Mouse (Mus musculus): ENCODE results near the gene Fam168b.

Gene Fam168b

GRCm38 (mm10) chr1:34850343-34851136 is 7.7 kb upstream of the Fam168b start:
- no peak for DNase-seq (ENCODE audit: low spot score)

DNA sequence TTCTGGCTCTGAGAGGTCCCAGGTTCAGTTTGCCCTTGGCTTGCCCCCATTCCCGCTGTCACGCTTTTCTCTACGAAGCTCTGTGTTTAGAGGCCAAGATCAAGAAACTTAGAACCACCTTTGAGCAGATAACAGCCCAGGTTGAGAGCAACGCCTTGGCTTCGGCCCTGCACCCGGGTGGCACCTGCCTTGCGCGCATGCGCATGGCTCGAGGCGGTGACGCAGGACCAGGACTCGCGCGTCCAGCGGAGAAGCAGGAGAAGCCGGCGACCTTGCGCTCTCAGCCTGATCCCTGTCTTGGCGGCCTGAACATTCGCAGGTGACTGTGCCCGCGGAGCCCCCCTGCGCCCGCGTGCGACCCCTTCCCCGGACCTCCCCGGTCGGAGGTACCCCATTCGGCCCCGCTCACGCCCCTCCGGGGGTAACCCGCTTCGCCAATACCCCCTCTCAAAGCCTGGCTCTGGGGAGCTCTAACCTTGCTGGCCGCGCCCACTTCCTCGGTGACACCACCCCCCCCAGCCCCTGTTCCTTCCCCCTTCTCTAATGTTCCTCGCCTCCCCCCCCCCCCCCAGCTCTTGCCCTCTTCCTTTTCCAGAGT is 7.0 kb upstream of the Fam168b start, which contains the start of gene Plekhb2:
TSS of gene Plekhb2 (plus strand) at position 232 of the 598 bp plus-strand sequence.
- peak; percentile 77 for DNase-seq (ENCODE audit: low spot score)

DNA sequence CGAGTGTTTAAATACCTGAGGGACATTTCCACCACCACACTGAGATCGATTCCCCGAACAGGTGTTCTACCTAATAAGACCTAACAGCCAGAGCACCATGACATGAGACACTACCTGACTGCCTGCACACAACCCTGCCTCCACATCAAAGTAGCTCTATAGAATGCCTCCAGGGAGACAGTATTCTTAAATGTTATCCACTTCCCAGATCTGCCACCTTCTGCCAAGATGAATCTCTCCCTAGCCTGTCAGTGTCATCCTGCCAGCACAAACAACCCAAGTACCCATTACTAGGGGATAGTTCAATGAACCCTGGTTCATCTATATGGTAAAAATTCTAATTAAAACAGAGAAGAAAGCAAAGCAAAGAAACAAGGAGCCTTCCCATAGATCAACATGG is 4.2 kb upstream of the Fam168b start:
- no peak for DNase-seq (ENCODE audit: low spot score)

GRCm38 (mm10) chr1:34842389-34842861 is 440 bp downstream of the Fam168b start:
- DNase-seq (ENCODE audit: low spot score): peak; percentile 45

GRCm38 (mm10) chr1:34841709-34842388 is 1.0 kb downstream of the Fam168b start:
- no peak for DNase-seq (ENCODE audit: low spot score)

DNA sequence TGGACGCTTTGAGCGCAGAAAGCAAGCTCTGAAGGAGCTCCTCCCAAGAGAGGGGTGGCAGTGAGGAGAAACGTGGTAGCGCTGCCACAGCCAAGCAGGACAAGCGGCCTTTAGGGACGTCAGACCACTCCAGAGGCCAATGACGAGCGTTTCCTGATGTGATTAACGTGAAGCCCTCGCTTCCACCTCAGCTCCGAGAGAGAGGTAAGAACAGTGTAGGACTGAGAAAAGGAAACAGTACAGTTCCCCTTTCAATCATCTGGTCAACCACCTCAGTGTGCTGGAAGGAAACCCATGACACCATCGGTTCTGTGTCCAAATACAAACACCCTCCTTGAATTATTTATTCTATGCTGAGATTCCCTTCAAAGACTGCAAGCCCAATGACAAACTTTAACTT is 3.6 kb downstream of the Fam168b start:
- DNase-seq (ENCODE audit: low spot score): no peak

- DNase-seq (ENCODE audit: low spot score): no peak
These were observed 4.7 kb downstream of the Fam168b start for GRCm38 (mm10) chr1:34837951-34838689.

GRCm38 (mm10) chr1:34834904-34835303 is 8.0 kb downstream of the Fam168b start:
- no peak for DNase-seq (ENCODE audit: low spot score)

DNA sequence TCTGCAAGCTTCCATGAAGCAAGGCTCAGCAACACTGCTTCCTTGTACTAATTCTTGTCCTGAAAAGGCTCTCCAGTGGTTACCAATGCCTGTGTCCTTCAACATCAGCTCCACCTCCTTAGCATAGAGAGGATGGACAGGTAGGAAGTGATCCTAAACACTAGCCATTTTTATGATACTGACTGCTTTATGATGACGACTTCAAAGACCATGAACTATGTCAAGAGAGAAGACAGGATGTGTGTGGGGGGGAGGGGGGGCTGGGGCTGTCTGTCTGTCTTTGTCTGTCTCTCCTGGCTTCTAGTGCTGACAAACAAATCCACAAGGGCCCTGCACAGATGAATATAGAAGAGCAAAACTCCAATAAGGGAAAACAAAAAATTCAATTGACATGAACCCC is 11.5 kb downstream of the Fam168b start:
- DNase-seq (ENCODE audit: low spot score): no peak

DNA sequence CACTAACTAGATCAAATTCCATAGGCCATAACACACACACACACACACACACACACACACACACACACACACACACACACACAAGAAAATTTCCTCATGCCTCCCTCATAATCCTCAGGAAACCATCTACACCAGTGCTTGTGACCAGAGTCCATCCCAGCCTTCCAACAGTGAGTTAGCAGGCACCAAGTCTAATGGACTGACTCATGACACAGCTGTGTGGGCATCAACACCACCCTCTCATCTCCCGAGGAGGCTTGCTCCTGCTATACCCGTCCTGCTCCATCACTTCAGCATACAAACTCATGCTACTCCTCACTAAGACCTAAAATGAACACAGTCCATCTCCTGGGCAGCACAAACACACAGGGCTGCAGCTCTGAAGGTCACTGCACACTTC is 11.9 kb downstream of the Fam168b start:
- no peak for DNase-seq (ENCODE audit: low spot score)

DNA sequence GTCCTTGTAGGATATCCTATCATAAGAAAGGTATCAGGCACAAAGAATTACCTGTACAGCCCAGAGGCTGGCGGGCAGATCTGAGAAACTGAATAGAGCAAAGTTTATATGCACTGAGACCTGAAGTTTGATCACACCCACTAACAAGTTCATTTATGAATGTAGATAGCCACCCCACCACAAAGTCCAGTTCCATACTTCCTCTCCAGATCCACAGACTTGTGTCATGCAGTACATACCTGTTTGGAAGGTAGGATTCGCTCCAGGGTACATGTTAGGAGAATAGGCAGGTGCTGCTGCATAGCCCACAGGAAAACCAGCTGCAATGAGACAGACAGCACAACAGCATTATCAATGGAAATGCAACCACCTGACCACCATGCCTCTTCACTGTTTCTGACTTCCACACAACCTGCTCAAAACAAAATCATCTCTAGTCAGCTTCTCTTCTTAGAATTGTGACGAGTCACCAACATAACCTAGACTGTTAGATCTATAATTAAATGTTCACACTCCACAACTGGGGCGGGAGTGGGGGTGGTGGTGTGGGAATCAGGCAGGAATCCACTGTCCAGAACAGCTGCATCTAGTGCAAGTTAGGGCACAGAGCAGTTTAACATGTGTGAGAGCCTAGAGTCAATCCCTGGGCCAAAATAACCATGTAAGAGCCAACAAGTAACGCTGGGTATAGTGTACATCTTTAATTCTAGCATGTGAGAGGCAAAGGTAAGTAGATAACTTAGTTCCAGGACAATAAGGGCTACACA is 14.2 kb downstream of the Fam168b start:
- no peak for DNase-seq (ENCODE audit: low spot score)

GRCm38 (mm10) chr1:34827900-34828299 is 15.0 kb downstream of the Fam168b start:
- DNase-seq (ENCODE audit: low spot score): no peak

GRCm38 (mm10) chr1:34825909-34826308 is 17.0 kb downstream of the Fam168b start:
- DNase-seq (ENCODE audit: low spot score): no peak

DNA sequence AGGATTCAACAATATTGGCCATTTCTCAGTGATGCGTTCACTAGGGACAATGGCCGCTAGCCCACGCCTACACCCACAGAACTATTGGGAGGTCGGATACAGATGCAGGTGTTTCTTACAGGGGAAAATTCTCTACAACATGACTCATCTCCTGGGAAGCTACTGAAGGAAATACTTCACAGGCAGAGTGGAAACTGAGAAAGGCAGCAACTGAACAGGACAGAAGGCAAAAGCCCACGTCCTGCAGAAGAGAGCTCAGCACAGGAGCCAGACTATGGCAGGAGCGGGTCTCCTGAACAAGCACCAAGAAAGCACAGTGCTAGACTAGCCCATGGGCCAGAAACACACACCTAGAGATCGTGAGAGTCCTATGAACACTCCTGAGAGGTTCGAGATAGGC is 18.7 kb downstream of the Fam168b start:
- DNase-seq (ENCODE audit: low spot score): no peak

DNA sequence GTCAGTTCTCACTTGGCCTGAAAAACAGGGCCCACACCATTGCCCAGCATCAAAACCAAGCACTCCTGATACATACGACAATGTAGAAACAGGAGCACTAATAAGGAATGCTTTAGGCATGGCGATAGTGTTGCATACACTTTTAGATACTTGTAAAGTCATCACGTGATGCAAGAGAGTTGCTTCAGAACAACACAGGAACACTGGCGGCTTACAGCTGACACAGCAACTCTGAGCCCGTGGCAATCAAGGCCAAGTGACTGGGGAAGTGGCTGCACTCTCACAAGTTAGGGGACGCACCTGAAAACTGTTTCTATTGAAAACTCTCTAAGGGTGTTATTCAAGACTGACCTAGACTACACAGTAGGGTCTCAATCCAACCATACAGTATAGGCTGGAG is 19.5 kb downstream of the Fam168b start:
- DNase-seq (ENCODE audit: low spot score): no peak

GRCm38 (mm10) chr1:34822746-34823145 is 20.1 kb downstream of the Fam168b start:
- DNase-seq (ENCODE audit: low spot score): no peak

DNA sequence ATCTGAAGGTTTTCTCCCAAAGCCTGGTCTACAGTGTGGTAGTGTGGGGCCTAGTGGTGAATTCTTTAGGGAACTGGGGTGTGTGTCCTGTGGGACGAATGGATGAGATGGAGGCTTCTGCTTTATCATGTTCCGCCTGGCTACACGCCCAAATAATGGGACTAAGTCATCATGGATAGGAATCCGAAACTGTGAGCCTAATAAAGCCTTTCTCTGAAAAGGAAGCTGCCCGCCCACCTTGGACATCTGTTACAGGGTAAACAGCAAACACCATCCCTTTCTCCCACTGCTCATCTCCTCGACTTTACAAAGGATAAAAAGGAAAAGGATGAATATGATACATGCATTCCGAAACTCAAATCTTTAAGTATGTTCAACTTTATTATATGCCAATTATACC is 20.9 kb downstream of the Fam168b start:
- no peak for DNase-seq (ENCODE audit: low spot score)

DNA sequence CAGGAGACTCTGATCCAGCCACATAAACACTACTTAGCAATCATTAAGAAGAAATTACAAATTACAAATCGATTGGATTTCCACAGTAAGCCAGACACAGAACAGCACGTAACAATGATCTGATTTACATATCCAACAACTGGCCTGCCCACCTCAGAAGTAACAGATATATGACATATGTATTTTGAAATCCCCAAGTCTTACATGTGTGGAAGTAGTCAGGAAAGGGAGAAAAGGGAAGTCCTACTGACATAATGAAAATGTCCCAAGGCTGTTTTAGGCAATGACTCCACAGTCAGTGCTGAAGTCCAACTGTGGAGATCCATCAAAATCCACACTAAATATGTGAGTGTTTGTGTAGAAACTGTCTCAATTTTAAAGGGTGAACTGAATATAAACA is 21.5 kb downstream of the Fam168b start:
- DNase-seq (ENCODE audit: low spot score): no peak

DNA sequence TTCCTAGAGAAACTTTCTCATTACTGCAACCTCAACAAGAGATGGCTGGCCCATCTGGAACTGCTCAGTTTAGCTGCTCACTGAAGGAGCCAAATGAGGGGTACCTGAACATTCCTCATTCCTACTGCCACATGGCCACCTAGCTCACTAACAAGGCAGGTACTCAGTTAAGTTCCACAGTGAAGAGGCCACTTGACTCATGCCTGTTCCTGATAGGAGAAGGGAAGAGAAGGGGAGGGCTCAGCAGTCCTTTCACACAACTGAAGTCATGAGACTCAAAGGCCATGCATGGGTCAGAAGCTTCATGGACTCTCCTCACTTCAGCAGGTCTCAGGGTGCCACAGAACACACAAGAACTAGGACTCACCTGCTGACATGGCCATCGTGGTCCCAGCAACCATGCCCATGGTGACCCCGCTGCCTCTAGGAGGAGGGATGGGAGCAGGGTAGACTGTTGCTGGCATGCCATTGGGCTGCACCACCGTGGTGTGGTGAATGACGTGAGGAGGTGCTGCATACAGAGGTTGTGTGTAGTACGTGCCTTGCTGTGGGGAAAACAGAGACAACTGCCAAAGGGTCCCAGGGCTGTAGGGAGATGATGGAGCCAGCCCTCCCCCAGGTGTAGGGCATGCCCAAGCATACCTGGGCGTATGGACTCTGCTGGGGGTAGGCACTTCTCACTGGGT is 23.5 kb downstream of the Fam168b start:
- no peak for DNase-seq (ENCODE audit: low spot score)

- no peak for DNase-seq (ENCODE audit: low spot score)
These were observed 27.0 kb downstream of the Fam168b start for GRCm38 (mm10) chr1:34815843-34816242.

Measured in c-Kit-positive CD71-positive TER-119-positive erythroid progenitor cells, embryonic 14.5 days (primary cell).